Comparison of ENCODE assay signal across 9 mouse cellular contexts in genomic region chr3:153277389-153277999, GRCm38 (mm10).
A peak's percentile ranks its signal among the peaks of the same experiment; 100 is the strongest.
DNase-seq lines count a peak whose midpoint lies in the region; ATAC-seq and TF ChIP-seq lines count a peak whose summit lies in the region.
"Had no signal": no experiment of that assay in that cellular context is flagged by ENCODE, and none has a peak within 500 bp of the region (broad histone marks: within the 10 kb centered on the region; RNA-seq: fewer than 3 reads in every experiment).

No protein-coding gene starts in this region.

- WGBS in forebrain, postnatal 0 days, result 5% methylated on average over 16 of the region's 16 CpGs
- WGBS in olfactory bulb, adult 2 months, result 29% methylated on average over 16 of the region's 16 CpGs

- H3K4me3 ChIP-seq in forebrain, postnatal 0 days (ENCODE audit: low read depth, low read length), result no peak overlapping the region
- no peak overlapping the region for H3K4me3 ChIP-seq in olfactory bulb, adult 2 months (ENCODE audit: insufficient read depth, low read depth, low read length)

- H3K27ac ChIP-seq in forebrain, postnatal 0 days (ENCODE audit: low read depth, low read length), result peak overlapping the region; percentile 15; the same call in 1 of the 2 replicates
- peak overlapping the region; percentile 54; the same call in 1 of the 2 replicates for H3K27ac ChIP-seq in olfactory bulb, adult 2 months (ENCODE audit: insufficient read depth, low read depth, low read length)

- peaks cover 15% of the 10 kb centered on the region for H3K4me1 ChIP-seq in forebrain, postnatal 0 days (ENCODE audit: insufficient read depth)
- H3K4me1 ChIP-seq in olfactory bulb, adult 2 months (ENCODE audit: control insufficient read depth, insufficient read depth, low read length), result peaks cover 22% of the 10 kb centered on the region

- no peak for TF ChIP-seq CTCF in forebrain, postnatal 0 days (IDR thresholded peaks at IDR 0.05; ENCODE audit: low read depth)
- no peak for TF ChIP-seq CTCF in olfactory bulb, adult 2 months (IDR thresholded peaks at IDR 0.05; ENCODE audit: insufficient read depth, low read depth, low read length)

- DNase-seq in heart, adult 11 months, result peak; percentile 80
- no peak for DNase-seq in heart, postnatal 14 days
- peak; percentile 56 for DNase-seq in forebrain, postnatal 0 days
- peak; percentile 44 to 76 for DNase-seq in left cerebral cortex, postnatal 14 days (ENCODE audit: low spot score in 2 of 2)
- DNase-seq in urinary bladder, postnatal 14 days (ENCODE audit: low spot score), result no peak
- no peak for DNase-seq in thymus, postnatal 36 days
- DNase-seq in gastrocnemius, postnatal 14 days, result no peak
- DNase-seq: heart, postnatal 10 days had no signal

- H3K9ac ChIP-seq in forebrain, postnatal 0 days, result 0 out of 2 replicates have a peak overlapping the region, but pooled peaks have one; percentile 29

- intact Hi-C loops in heart, postnatal 14 days (cut with DNase I), result no loop called here
- intact Hi-C loops in left cerebral cortex, postnatal 14 days (cut with DNase I), result loop anchor here (10.0 kb wide), 1 partner anchor 117 kb away; no protein-coding TSS in a partner anchor
- intact Hi-C loops in gastrocnemius, postnatal 14 days (cut with DNase I; ENCODE audit: low total_unique reads), result no loop called here

- no peaks in the 10 kb centered on the region for H3K27me3 ChIP-seq in forebrain, postnatal 0 days (ENCODE audit: insufficient read depth, low read length)

- H3K36me3 ChIP-seq in forebrain, postnatal 0 days (ENCODE audit: insufficient read depth), result no peaks in the 10 kb centered on the region

- H3K4me2 ChIP-seq in forebrain, postnatal 0 days (ENCODE audit: low read depth), result peak overlapping the region; percentile 18

- H3K9me3 ChIP-seq in forebrain, postnatal 0 days (ENCODE audit: low read length), result no peaks in the 10 kb centered on the region

- no peak for TF ChIP-seq POLR2A in olfactory bulb, adult 2 months (IDR thresholded peaks at IDR 0.05; ENCODE audit: insufficient read depth, low read depth, low read length)

- ATAC-seq in forebrain, postnatal 0 days, result peak; percentile 78

Comparison
In these comparisons a context has a peak if more than half of its experiments do, and no peak if none do; other contexts are left out.
1. DNase-seq: peak in heart, adult 11 months (single experiment), forebrain, postnatal 0 days (single experiment) and left cerebral cortex, postnatal 14 days (2 of 2); none in heart, postnatal 14 days (0 of 2), urinary bladder, postnatal 14 days (single experiment), thymus, postnatal 36 days (0 of 2) and gastrocnemius, postnatal 14 days (single experiment).